Mouse (Mus musculus) heart, adult 11 months (tissue): Measurements from ENCODE around the gene Mybl2.
A peak's percentile ranks its signal among the peaks of the same experiment; 100 is the strongest.
"Not testable (repeated sequence)": the region's sequence is repeated elsewhere in the genome, so short reads cannot be mapped to it uniquely, and the experiment has no call there.

Experiments
- DNase-seq: peaks from one replicate; pipeline ENCODE4 v3.0.0; 2022

The Mybl2 gene

DNA sequence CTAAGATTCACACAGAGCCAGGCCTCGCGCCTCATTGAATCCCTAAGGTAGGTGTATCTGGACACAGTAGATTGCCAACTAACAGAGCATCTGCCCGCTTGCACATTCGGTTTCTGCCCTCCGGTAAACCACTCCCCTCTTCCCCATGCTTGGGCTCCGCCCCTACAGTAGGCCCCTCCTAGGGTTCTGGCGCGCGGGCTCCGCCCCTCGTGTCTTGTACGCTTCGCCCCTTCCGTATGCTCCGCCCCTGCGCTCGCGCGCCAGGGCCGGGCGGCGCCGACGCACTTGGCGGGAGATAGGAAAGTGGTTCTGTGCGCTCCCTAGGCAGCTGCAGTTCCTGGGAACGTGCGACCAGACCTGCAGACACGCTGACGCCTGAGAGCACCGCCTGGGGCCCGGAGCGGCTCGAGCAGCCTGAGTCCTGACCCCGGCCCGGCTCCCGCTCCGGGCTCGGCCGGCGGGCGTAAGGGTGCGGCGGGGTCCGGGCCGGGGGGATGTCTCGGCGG, at the start of gene Mybl2:
TSS of gene Mybl2 (plus strand) at position 353 of the 506 bp plus-strand sequence.
- DNase-seq: peak; percentile 99

DNA sequence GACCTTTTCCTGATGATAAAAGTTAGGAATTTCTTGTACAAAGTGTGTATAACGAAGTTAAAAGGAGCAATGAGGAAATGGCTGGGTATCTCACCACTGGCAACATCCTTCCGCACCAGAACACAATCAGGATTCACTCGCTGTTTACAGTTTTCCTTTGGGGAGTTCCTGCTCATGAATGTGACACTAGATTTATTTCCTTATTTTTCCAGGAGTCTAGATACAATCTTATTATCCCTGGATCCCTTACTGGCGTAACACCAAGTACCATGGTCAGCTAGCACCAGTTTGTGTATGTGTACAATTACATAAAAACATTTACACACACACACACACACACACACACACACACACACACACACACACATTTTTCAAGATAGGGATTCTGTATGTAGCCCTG, 47.2 kb upstream of the Mybl2 start:
- no peak for DNase-seq

GRCm38 (mm10) chr2:163016916-163017743, 37.4 kb upstream of the Mybl2 start, which contains the start of gene Ift52:
TSS of gene Ift52 (plus strand) at chr2:163017354.
- peak; percentile 99 for DNase-seq

- DNase-seq: no peak
Observed at GRCm38 (mm10) chr2:163031289-163031688, 23.2 kb upstream of the Mybl2 start.

GRCm38 (mm10) chr2:163031757-163032156, 22.7 kb upstream of the Mybl2 start:
- no peak for DNase-seq

GRCm38 (mm10) chr2:163032622-163033021, 21.9 kb upstream of the Mybl2 start:
- DNase-seq: no peak

GRCm38 (mm10) chr2:163039940-163040339, 14.5 kb upstream of the Mybl2 start:
- DNase-seq: no peak

DNA sequence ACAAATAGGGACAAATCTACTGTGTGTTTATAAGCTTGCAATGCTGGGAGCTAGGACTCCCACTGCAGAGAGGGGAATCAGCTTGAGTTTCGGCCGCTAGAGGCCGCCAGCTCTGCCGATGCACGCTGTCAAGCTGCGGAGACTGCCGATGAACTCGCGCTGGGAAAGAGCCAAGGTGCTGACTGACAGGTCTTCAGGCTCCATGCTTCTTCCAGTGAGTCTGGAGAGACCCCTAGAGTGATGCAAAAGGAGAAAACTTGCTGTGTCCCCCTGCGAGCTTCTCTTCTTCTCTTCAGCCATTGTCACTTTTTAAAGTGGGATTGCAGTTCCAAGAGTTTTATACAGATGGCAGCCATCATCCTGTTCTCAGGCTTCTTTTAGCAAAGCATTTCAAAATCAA, 6.4 kb upstream of the Mybl2 start:
- DNase-seq: peak; percentile 95

- DNase-seq: no peak
Observed at GRCm38 (mm10) chr2:163049116-163049515, 5.4 kb upstream of the Mybl2 start.

DNA sequence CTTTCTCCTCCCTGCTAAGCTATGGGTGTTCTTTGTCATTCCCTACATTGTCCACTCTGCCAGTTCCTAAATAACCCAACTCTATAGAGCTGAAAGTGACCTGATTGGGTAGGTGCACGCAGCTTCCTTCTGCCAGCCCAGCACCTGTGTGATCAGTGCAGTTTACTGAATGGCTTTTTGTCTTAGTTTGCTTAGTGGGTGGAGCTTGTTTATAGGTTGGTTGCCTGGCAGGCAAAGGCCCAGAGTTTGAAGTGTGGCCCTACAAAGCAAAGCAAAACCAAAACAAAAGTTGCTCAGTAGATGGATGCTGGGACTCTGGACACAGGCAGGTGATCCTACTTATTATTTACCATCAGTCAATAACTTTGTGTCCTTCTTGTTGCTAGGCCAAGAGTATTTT, 2.8 kb upstream of the Mybl2 start:
- DNase-seq: peak; percentile 73

DNA sequence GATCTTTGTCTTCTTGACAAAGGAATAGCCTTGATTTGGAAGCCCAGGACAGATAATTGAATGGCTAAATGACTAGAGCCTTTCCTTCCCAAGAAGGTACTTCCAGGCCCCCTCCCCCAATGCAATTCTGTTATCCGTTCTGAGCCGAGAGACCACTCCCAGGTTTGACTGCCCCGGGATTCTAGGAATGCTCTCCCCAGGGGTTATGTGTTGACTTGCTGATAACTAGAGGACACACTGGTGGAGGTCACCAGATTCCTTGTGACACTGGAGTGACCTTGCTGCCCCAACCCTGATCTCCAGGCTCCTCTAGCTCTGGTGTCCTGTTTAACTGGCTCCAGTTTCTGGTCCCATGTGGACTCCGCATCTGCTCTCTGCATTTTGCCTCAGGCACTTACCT, 2.4 kb upstream of the Mybl2 start:
- no peak for DNase-seq

- DNase-seq: no peak
Observed at GRCm38 (mm10) chr2:163052826-163053225, 1.7 kb upstream of the Mybl2 start.

- DNase-seq: no peak
Observed at GRCm38 (mm10) chr2:163054891-163055494, 506 bp downstream of the Mybl2 start.

DNA sequence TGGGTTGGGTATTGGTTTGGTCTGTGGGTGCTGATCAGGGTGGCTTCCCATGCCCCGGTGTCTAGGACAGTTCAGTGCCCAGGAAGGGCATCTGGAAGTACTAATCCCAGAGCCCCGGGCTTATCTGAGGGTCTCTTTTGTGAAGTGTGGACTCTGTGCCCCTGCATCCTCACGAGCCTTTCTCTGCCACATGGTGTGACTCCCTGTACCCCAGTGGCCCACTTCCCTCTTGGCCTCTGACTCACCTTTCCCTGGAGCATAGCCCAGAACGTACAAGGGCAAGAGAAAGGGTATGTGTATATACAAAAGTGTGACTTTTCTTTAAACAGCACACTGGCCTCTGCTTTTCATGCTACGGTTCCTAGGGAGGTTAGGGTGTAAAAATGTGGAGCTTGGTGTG, 1.2 kb downstream of the Mybl2 start:
- no peak for DNase-seq

- DNase-seq: no peak
Observed at GRCm38 (mm10) chr2:163056584-163056983, 2.1 kb downstream of the Mybl2 start.

DNA sequence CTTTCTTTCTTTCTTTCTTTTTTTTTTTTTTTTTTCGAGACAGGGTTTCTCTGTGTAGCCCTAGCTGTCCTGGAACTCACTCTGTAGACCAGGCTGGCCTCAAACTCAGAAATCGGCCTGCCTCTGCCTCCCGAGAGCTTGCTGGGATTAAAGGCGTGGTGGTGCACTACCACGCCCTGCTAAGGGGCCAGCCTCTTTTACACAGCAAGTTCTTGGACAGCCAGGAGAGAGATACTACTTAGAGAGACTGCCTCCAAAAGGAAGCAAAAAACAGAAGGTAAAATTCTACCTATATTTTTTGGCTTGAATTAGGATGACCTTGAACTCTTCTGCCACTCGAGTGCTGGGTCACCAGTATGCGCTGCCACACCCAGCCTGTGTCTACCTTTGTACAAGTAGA, 4.5 kb downstream of the Mybl2 start:
- not testable (repeated sequence) for DNase-seq

DNA sequence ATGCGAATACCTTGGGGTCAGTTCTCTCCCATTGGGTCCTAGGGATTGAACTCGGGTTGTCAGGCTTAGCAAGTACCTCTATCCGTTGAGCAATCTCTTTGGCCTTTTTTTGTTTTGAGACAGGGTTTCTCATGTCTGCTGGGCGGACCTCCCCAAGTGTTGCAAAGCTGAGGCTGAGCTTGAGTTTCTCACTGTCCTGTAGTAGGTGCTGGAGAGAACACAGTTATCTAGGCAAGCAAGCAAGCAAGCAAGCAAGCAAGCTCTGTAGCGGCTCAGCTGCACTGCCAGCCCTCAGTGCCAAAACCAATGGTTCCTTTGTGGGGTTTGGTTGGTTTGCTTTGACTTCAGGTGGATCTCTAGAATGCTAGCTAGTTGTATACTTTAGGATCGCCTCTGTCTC, 6.1 kb downstream of the Mybl2 start:
- no peak for DNase-seq

- DNase-seq: no peak
Observed at GRCm38 (mm10) chr2:163061203-163062118, 7.0 kb downstream of the Mybl2 start.

- DNase-seq: no peak
Observed at GRCm38 (mm10) chr2:163062119-163062508, 7.6 kb downstream of the Mybl2 start.

DNA sequence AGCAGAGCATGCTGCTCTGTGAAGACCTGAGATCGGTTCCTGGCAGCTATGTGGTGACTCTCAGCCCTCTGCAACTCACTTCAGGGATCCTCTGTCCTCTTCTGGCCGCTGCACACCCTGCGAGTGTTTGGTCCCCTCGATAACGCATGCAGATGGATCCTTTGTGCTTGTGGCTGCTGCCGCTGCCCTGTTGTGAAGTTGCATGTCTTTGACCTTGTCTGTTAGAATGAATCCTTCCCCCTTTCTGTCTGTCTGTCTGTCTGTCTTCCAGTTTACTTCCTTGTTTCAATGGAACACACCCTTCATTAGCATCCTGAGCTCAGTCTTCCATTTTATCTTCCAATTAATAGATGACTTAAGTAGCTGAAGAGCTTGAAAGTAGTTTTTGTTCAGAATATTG, 11.8 kb downstream of the Mybl2 start:
- DNase-seq: no peak

DNA sequence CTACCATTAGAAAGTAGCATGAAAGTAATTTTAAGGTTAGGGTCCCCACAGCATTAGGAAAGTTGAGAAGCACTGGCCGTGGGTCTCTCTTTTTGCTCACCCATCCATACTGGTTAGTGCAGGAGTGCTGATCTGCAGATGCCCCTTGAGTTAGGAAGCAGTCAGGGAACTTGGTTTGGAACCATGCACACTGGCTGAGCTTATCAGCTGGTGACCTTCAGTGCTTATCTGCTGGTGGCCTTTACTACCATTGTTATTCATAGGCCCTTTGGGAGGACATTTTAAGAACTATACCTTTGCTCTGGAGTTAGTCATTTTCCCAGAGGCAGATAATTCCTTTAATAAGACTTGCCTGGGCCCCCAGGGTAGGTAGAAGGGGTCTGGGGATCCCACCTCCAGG, 12.7 kb downstream of the Mybl2 start:
- no peak for DNase-seq

GRCm38 (mm10) chr2:163070213-163070612, 15.7 kb downstream of the Mybl2 start:
- DNase-seq: no peak

DNA sequence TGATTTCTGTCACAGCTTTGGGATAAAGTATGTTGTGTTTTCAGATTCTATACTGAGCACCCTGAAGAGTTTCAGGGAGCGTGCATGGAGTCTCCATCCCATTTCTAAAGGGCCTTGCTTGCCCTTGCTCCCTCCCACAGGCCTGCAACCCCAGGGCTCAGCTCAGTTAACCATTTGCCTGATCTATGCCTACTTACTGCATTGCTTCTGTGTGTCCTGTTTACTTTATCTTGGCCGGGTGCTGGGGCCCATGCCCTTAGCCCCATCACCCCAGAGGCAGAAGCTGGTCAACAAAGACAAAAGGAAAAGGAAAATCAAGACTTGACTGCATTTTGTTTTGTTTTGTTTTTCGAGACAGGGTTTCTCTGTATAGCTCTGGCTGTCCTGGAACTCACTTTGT, 17.1 kb downstream of the Mybl2 start:
- DNase-seq: no peak
